Mouse (Mus musculus): ENCODE data around the gene Coq10b. TPM values are rescaled to one million over a fixed set of nuclear protein-coding genes. Genes with fewer than 3 reads are reported as not detected.
A peak's percentile ranks its signal among the peaks of the same experiment; 100 is the strongest.
"Not testable (repeated sequence)": the region's sequence is repeated elsewhere in the genome, so short reads cannot be mapped to it uniquely, and the experiment has no call there.

Coq10b gene
- 27.8 and 31.9 TPM in 2 replicates for polyA plus RNA-seq (2012; rRNA removed)

- peak; percentile 99 for DNase-seq (ENCODE audit: extremely low spot score in 1 of 2, low spot score in 1 of 2)
Measured at GRCm38 (mm10) chr1:55052355-55052953, at the start of gene Coq10b. TSS of gene Coq10b (plus strand) at chr1:55052770.

GRCm38 (mm10) chr1:55008313-55008712 is 44.3 kb upstream of the Coq10b start:
- DNase-seq (ENCODE audit: extremely low spot score in 1 of 2, low spot score in 1 of 2) = not testable (repeated sequence)

- DNase-seq (ENCODE audit: extremely low spot score in 1 of 2, low spot score in 1 of 2) = no peak
Measured at GRCm38 (mm10) chr1:55012513-55012912, 40.1 kb upstream of the Coq10b start.

- DNase-seq (ENCODE audit: extremely low spot score in 1 of 2, low spot score in 1 of 2) = no peak
Measured at GRCm38 (mm10) chr1:55021907-55022306, 30.7 kb upstream of the Coq10b start.

- peak in 1 of 2 experiments; percentile 19 for DNase-seq (ENCODE audit: extremely low spot score in 1 of 2, low spot score in 1 of 2)
Measured at GRCm38 (mm10) chr1:55025656-55026430, 26.7 kb upstream of the Coq10b start.

GRCm38 (mm10) chr1:55026444-55027252 is 25.9 kb upstream of the Coq10b start:
- DNase-seq (ENCODE audit: extremely low spot score in 1 of 2, low spot score in 1 of 2) = peak in 1 of 2 experiments; percentile 11

- DNase-seq (ENCODE audit: extremely low spot score in 1 of 2, low spot score in 1 of 2) = peak; percentile 90 to 97
Measured at GRCm38 (mm10) chr1:55027253-55027801, 25.2 kb upstream of the Coq10b start, which contains the start of gene Sf3b1. TSS of gene Sf3b1 (minus strand) at chr1:55027481.

- DNase-seq (ENCODE audit: extremely low spot score in 1 of 2, low spot score in 1 of 2) = no peak
Measured at GRCm38 (mm10) chr1:55027966-55028365, 24.6 kb upstream of the Coq10b start.

GRCm38 (mm10) chr1:55028512-55029249 is 23.9 kb upstream of the Coq10b start:
- DNase-seq (ENCODE audit: extremely low spot score in 1 of 2, low spot score in 1 of 2) = no peak

- DNase-seq (ENCODE audit: extremely low spot score in 1 of 2, low spot score in 1 of 2) = no peak
Measured at GRCm38 (mm10) chr1:55029446-55029845, 23.1 kb upstream of the Coq10b start.

- no peak for DNase-seq (ENCODE audit: extremely low spot score in 1 of 2, low spot score in 1 of 2)
Measured at GRCm38 (mm10) chr1:55031026-55031779, 21.4 kb upstream of the Coq10b start.

- DNase-seq (ENCODE audit: extremely low spot score in 1 of 2, low spot score in 1 of 2) = no peak
Measured at GRCm38 (mm10) chr1:55039944-55040343, 12.6 kb upstream of the Coq10b start.

GRCm38 (mm10) chr1:55041691-55042090 is 10.9 kb upstream of the Coq10b start:
- DNase-seq (ENCODE audit: extremely low spot score in 1 of 2, low spot score in 1 of 2) = no peak

GRCm38 (mm10) chr1:55042246-55042645 is 10.3 kb upstream of the Coq10b start:
- no peak for DNase-seq (ENCODE audit: extremely low spot score in 1 of 2, low spot score in 1 of 2)

GRCm38 (mm10) chr1:55043164-55043563 is 9.4 kb upstream of the Coq10b start:
- no peak for DNase-seq (ENCODE audit: extremely low spot score in 1 of 2, low spot score in 1 of 2)

- no peak for DNase-seq (ENCODE audit: extremely low spot score in 1 of 2, low spot score in 1 of 2)
Measured at GRCm38 (mm10) chr1:55048841-55049587, 3.6 kb upstream of the Coq10b start.

GRCm38 (mm10) chr1:55051671-55052070 is 899 bp upstream of the Coq10b start:
- no peak for DNase-seq (ENCODE audit: extremely low spot score in 1 of 2, low spot score in 1 of 2)

GRCm38 (mm10) chr1:55053005-55053404 is 435 bp downstream of the Coq10b start:
- DNase-seq (ENCODE audit: extremely low spot score in 1 of 2, low spot score in 1 of 2) = peak; percentile 37 to 45

- DNase-seq (ENCODE audit: extremely low spot score in 1 of 2, low spot score in 1 of 2) = no peak
Measured at GRCm38 (mm10) chr1:55053596-55053995, 1.0 kb downstream of the Coq10b start.

Data from frontal cortex, adult 2 months (tissue).